Mouse (Mus musculus) thymus, postnatal 14 days (tissue): ENCODE data around the gene Mllt10.
"Not testable (repeated sequence)": the region's sequence is repeated elsewhere in the genome, so short reads cannot be mapped to it uniquely, and the experiment has no call there.

Experiments
- DNase-seq: peaks from one replicate; pipeline ENCODE4 v3.0.0; 2021

The Mllt10 gene

DNA sequence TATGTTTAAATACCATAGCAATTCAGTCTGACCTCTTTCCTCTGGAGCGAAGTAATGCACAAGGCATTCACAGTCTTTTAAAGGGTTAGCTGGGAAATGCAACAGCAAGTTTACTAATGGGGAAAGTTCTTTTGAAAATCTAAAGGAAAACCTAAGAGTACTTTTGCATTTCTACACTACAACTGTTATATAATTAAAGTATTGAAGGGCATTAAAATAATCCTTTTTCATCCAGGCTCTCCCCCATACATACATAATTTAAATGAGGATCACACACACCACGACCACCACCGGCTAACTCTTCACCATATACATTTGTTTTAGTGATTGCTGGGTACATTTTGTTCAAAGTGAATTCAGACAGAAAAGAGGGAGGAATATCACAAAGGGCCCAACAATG is 2.5 kb upstream of the Mllt10 start:
- no peak for DNase-seq

DNA sequence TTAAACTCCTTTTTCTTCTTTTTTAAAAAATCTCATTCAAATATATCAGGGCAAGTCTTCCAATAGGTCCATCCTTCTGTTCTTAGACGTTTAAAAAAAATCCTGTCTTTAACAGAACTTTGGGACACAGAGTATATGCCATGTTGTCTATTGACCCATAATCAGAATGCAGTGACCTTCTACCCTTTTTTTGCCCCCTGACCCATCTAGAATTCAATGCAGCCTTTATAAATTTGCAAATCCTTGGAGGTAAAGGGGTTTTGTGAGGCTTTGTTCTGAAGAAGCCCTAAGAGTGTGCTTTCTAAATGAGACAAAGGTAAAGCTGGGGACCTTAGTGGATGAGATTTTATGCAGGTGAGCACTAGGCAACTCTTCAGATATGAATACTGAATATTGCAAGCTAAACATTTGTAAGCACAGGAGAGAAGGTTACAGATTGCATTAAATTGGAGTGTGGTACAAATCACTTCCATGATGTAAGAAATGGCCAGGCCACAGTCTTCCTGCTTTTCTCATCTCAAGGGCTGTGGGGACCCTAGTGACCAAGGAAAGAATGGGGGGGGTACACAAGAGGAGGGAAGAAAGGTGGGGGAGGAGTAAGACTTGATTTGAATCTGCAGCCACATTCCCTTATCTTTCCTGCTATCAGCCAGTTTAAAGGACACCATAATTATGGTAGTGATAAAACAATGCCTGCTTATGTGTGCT is 1.6 kb upstream of the Mllt10 start:
- DNase-seq, result no peak

DNA sequence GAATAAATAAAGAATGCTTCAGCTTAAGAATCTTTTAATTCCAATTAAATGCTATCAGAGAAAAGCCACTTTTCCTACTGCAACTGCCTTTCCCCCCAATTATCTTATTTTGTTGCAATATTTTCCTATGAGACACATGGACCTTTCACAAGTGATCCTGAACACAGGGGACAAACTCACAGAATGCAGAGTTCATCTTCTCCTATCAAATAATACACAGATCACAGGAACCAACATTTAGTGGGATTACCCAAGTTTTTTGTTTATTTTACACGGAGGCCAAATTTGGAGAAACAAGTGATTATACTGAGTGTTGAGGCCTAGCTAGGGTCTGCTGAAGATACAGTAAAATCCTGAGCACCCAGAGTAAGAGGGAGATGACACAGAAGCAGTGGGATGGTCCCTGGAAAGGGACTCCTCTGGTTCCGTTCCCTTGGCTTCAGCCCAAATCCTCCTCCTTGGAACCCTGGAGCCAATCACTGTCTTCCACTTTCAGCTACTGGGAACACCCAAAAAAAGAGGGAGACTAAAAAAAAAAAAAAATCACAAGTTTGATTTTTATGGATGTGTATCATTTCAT is 996 bp upstream of the Mllt10 start:
- no peak for DNase-seq

DNA sequence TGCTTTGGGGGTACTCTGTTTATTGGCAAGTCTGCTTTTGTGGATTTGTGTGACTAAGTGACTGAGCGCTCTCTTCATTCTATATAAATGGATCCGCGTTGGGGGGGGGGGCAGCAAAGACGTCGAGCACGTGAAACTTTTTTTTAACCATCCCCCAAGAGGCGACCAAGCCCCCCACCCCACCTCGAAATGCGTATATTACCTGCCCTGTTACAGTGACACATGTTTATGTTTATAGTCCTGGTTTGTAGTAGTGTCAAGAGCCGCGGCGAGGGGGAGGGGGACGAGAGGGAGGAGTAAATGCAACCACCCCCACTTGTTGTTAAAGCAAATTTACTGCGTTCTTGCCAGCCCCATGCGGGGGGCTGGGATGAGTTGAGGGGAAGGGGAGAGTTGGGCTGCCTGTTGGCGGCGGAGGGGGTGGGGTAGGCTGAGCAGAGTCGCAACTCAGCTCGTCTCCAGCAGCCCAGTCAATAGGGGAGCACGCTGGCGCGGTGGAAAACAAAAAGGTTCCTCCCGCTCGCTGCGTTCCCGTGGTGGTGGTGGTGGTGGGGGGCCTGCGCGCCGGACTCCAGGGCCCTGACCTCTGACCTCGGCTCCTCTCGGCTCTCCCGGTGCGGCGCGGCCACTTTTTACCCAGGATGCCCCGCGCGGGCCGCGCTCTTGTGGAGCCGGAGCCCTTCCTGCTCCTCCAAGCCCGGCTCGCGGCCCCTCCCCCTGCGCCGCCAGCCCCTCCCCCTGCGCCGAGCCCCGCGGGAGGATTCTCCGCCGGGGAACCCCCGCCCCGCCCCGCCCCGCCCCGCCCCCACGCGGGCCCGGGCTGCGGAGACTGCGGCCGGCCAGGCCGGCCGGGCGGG is 1.1 kb downstream of the Mllt10 start:
- DNase-seq, result peak; percentile 98

DNA sequence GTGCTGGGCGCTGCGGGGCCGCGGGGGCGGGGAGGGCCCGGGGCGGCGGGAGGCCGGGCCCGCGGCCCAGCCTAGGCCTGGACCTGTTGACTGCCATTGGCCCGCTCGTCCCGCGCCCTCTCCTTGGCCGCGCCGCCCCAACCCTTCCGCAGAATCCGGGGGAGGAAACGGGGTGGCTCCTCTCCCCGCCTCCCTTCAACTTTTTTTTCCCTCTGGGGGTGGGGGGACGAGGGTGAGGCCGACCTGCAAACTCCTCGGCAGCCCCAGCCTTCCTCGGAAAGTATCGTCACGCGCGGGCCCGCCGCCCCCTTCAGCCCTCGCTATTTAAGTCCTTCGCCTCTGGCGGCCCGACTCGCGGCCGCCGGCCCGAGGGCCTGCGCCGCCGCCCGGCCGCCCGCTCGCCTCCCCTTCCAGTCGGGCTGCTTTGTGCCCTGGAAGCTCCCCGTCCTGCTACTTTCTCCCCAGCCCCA is 1.8 kb downstream of the Mllt10 start:
- peak; percentile 95 for DNase-seq

DNA sequence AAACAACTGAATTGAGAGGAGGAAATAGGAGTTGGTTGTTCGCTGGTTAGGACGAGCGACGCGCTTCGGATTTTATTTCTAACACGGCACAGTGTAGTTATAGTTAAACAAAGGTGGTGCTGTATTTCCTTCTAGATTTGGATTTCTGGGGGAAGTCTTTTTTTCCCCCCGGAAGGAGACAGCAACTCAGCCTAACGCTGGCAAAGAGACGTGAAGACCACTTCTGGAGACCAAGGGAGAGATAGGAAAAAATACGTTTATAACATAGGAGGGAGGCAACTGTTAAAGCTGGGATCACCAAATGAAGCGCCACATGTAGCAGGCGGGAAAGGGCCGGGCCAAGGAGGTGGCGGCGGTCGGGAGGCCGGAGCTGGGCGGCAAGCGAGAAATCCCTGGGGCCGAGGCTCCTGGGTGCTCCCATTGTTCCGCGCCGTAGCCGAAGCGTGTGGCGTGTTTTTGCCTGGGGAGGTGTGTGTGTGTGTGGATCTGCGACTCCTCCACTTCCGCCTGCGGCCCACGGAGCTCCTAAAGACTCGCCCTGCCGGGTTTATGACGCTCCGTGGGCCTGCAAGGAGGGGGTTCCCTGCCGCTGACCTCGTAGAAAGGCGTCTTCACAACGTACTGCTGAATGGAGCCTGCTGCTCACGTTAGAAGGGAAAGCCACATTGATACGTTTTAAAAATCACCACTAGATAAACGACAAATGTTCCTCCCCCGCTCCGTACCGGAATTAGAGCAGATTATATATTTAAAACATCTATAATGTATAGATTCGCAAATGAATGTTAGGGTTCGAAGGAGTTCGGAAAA is 2.5 kb downstream of the Mllt10 start:
- peak; percentile 74 for DNase-seq

DNA sequence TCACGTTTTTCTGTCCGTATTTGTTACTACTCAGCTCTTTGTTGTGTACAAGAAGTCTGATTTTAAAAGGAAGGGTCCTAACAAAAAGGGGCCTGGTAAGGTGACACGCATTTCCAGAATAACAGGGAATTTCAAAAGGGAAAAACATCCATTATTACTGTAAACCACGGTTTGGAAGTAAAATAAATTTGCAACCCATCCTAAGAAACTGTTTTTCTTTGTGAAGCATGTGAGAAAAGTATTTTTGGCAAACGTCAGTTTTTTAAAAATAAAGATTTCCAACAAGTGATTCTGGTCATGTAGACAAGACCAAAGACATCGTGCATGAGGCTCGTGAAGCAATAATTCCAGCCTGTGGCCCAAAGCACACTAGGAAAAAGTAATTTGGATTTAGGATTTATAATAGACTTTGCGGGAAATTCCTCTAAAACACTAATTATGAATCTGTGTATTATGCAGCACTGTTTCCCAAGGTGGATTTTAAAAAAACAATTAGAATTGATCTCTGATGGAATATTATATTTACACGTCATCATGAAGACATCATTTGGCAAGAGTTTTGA is 3.2 kb downstream of the Mllt10 start:
- DNase-seq, result no peak

DNA sequence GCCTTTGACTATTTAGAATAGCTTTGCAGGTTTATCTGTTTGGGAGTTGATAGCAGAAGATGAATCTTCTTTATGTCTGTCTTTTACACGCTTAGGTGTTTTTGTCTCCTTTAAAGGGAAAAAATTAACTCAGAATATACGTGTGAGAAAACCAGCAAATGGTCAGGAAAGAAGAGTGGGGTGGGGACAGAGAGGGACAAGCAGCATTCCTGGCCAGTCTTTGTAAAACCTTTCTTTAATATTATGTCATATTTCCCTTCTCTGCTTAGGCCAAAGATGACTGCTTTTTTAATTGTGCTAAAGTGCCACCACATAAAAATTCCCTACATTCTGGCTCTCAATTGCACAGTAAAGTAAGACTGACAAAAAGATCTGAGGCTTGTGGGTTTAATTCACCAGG is 4.0 kb downstream of the Mllt10 start:
- no peak for DNase-seq

DNA sequence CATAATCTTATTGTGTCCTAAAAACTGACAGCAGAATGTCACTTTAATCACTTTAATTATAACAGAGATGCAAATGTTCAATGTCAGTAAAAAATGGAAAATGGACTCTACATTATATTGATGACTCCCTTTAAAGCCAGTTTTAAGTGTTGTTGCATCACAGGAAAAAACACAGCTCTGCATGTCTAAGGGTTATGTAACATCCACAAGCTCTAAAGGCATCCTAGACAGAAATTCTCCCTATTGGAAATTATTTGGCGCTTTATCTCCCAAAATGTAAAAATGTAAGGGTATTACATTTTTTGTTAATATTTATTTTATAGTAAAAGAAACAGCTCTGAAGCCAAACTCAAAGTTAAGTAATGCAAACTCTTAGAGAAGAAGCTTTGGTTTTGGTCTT is 4.9 kb downstream of the Mllt10 start:
- DNase-seq, result no peak

DNA sequence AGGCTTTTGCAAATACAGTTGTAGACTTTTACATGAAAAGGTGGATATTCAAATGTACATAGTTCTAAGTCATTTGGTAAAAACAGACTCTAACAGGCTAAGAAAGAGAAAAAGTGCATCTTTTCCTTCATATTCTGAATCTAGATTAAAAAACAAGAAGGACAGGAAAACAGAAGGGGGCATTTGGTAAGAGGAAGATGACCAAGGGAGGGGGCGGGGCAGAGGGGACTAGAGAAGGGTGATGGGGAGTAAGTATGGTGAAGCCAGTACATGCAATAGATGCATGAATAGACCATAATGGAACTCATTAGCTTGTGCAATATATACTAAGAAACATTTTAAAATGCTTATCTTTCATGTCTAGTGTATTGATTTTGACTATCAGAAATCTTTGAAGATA is 5.4 kb downstream of the Mllt10 start:
- DNase-seq, result no peak

DNA sequence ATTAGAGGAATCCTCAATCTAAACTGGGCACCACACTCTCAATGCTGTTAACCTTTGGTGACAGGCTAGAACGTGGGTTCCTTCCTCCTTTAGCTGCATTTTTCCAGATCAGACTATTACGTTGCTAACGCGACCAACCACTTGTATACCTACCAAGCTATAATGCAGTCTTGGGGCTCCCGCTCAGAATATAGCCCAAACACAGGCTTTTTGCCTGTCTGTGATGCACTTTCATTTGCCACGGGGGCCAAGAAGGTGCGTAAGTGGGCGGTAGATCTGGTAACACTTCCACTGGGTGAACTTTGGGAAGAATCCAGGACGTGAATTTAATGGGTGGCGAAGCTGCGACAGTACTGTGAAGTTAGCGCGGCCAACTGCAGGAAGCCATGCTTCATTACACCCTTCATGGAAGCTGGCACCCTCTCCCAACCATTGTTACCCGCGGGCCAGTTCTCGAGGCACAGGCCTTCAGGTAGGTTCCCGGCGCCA is 8.8 kb downstream of the Mllt10 start:
- no peak for DNase-seq

DNA sequence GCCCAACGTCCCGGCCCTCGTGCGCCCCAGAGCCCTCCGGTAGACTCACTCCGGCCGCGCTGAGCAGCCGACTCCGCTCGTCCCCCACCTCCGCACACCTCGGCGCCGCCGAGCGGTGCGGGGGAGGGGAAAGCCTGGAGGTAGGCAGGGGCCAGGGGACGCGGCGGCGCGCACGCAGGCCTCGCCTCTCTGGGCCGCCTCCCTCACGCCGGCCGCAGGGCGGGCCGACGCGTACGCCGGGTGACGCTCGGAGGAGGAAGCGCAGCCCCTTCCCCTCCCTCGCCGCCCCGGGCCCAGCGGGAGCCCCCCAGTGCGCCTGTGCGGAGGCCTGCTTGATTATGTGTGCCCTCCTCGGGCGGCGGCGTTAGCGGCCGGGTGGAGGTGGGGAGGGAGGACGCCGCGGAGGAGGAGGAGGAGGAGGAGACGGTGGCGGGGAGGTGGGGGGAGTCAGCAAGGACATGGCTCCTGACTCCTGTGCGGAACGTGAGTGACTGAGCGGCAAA is 9.4 kb downstream of the Mllt10 start:
- peak; percentile 97 for DNase-seq

DNA sequence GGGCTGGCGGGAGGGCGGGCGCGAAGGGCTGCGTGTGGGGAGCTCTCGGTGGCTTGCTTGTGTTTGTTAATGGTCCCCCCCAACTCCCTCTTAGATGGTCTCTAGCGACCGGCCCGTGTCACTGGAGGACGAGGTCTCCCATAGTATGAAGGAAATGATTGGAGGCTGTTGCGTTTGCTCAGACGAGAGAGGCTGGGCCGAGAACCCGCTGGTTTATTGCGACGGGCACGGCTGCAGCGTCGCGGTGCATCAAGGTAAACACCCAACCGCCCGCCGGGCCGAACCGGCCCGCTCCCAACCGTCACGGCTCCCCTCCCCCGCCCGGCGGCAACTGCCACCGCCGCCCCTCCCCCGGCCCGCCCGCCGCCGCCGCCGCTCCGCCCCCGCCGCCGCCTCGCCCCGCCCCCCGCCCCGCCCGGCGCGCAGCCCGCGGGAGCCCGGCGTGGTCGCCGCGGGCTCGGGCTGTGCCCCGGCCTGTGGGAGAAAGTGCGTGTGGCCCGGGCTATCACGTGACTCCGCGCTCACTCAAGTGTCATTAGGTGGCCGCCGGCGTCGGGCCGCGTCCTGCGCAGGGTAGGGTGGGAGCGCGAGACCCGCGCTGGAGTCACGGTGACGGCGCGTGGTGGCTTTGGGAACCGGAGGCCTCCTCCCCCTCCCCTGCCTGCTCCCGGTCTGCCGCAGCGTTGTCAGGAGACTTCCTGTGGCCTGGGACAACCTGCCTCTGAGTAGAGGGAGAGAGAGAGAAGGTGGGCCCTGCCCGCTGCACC is 10.1 kb downstream of the Mllt10 start:
- peak; percentile 83 for DNase-seq

DNA sequence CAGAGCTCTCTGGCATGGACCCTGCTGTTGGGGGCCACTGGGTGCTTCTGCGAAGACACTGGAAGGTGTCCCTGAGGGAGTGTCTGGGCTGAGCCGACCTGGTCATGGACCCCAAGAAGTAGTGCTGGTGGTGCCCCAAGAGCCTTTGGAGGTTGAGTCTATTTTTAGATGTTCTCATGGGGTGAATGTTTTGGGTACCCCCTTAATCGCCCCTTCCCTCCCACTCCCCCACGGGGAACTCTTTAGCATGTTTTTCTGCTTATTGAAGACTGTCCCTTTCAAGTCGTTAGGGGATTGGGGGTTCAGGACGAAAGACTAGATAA is 10.6 kb downstream of the Mllt10 start:
- DNase-seq, result no peak

DNA sequence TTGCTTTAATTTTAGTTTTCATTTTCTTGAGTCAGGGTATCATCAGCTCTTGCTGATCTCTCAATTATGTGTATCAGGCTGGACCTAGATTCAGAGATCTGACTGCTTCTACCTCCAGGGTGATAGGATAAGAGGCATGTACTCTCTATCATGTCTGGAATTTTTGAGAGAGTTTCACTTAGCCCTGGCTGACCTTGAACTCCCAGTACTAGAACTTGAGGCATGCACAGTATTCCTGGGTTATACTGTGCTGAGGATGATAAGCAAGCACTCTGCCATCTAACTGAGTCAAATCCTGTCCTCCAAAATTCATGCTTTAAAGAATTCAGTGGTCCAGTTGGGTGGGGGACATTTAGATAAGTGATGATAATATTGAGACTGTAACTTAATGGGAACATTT is 11.4 kb downstream of the Mllt10 start:
- no peak for DNase-seq

DNA sequence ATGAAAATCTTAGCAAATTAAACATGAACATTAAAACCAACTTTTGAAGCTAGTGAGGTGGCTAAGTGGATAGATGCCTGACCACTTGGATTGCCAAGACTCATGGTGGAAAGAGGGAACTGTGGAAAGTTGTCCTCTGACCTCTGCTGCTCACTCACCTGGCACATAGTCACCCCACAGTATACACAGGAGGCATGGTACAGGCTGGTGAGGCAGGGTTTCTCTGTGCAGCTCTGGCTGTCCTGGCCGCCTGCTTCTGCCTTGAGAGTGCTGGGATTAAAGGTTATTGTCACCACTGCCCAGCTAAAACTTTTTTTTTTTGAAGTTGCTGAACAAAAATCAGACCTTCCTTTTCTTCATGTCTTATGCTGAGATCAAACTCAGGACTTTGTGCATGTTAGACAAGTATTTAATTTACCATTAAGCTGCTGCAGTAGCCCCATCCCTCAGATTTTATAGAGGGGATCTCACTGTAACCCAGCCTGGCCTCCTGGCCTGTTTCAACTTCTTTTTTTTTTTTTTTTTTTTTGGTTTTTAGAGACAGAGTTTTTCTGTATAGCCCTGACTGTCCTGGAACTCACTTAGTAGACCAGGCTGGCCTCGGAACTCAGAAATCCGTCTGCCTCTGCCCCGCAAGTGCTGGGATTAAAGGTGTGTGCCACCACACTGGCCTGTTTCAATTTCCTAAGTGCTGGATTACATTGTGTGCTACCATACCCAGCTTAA is 13.2 kb downstream of the Mllt10 start:
- no peak for DNase-seq

DNA sequence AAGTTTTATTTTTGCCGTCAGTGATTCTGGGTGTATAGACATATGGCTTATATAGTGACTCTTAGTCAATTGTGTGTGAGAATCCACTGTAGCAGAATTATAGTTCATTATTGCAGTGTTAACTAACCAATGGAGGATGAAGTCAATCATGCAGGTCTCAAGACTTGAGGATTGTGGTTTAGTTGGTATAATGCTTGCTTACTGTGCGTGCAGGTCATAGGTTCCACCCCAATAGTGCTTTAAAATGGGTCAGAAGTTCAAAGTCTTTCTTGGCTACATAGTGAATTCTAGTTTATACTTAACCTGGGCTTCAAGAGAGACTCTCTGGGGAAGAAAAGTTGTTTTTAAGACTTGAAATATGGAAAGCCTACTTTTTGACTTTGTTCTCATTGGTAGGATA is 16.9 kb downstream of the Mllt10 start:
- no peak for DNase-seq

DNA sequence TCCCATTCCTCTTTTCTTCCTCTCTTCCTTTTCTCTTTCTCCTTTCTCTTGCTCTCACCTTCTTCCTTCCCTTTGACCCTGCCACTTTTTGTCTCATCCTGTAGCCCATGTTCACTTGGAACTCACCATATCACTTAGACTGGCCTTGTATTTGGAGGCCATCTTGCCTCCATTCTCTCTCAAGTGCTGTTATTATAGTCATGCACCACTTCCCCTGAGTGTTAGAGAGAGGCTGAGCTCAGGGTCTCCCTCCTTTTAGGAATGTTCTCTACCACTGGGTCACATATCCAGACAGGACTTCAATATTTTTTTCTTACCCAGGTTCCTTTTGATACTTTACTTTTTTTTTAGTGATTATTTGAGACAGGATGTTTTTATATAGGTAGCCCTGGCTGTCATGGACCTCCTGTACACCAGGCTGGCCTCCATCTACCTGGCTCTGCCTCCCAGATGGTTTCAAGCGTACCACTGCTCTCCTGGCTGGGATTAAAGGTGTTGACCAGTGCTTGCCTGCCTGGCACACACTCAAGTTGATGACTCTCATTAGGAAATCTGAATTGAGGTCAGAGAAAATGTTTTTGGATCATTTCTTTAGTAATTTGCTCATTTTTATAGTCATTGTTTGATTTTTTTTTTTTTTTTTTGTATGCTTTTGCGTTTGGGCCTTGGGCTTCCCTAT is 25.3 kb downstream of the Mllt10 start:
- no peak for DNase-seq

DNA sequence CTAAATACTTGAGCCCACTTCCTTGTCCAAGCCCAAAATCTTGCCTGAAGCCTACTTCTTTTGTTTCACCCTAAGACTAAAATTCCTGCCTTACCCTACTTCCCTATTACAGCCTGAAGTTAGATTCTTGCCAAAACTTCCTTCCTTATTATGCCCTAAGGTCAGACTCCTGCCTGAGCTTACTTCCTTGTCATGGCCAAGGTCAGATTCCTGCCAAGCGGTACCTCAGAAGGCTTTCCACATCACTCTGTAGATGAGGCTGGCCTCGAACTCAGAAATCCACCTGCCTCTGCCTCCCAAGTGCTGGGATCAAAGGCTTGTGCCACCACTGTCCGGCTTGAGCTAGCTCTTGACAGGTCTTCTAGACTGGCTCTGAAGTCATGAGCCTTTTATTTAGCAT is 32.7 kb downstream of the Mllt10 start:
- not testable (repeated sequence) for DNase-seq

DNA sequence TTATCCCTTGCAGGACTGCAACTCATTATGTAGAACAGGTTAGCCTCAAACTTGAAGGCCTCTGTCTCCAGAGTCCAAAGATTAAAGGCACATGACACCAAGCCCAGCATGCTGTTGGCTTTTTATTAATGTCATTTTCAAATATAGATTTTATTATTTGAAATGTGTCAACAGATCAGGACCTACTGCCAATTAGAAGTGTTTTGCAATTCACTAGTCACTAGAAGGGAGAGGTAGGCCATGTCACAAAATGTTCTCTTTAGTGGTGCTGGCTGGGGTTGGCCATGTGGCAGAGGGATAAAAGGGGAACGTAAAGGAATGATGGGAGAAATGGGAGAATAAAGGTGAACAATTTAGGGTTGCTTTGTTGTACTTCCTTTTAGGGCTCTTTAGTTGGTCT is 38.8 kb downstream of the Mllt10 start:
- no peak for DNase-seq
